Comparison of ENCODE assay signal across 8 mouse cellular contexts in genomic region chr19:4201291-4201909, GRCm38 (mm10). TPM values are rescaled to one million over a fixed set of nuclear protein-coding genes. Genes with fewer than 3 reads are reported as not detected.
DNase-seq lines count a peak whose midpoint lies in the region; ATAC-seq lines count a peak whose summit lies in the region.

Rad9a (minus strand) TSS chr19:4201662.

- H3K9me3 ChIP-seq in hindbrain, embryonic 16.5 days (ENCODE audit: control insufficient read depth, low read length): no peaks in the 10 kb centered on the region

- peak; percentile 86 for ATAC-seq in hindbrain, embryonic 16.5 days

- WGBS in hindbrain, embryonic 16.5 days: under 1% methylated on average over 34 of the region's 34 CpGs
- WGBS in macrophage (ENCODE audit: missing documents): 0% methylated on average over 33 of the region's 34 CpGs

- peak; percentile 92 for DNase-seq in WW6 (ENCODE audit: low read depth, low spot score)
- peak; percentile 79 to 93 for DNase-seq in cerebellum, postnatal 4 days (ENCODE audit: low spot score in 2 of 2)
- DNase-seq in gastrocnemius, adult 18-20 months (ENCODE audit: low spot score): peak; percentile 97
- DNase-seq in left cerebral cortex, adult 18-20 months (ENCODE audit: low spot score in 2 of 2): peak; percentile 95 to 97
- peak; percentile 97 for DNase-seq in right cerebral cortex, adult 18-20 months
- DNase-seq in urinary bladder, postnatal 10 days (ENCODE audit: low spot score): peak; percentile 81

- H3K4me1 ChIP-seq in hindbrain, embryonic 16.5 days (ENCODE audit: control insufficient read depth, insufficient read depth, low read depth, low read length): peaks cover 25% of the 10 kb centered on the region

- peaks cover 9% of the 10 kb centered on the region for H3K36me3 ChIP-seq in hindbrain, embryonic 16.5 days (ENCODE audit: control insufficient read depth, insufficient read depth, low read length)
- peaks cover 16% of the 10 kb centered on the region for H3K36me3 ChIP-seq in macrophage (ENCODE audit: inconsistent target)

- 0 out of 2 replicates have a peak, but pooled peaks cover 2% of the 10 kb centered on the region for H3K27me3 ChIP-seq in hindbrain, embryonic 16.5 days (replicated peaks; ENCODE audit: control insufficient read depth, insufficient read depth, low read length)

- peak within 1 kb of the TSS; percentile 64; the same call in 1 of the 2 replicates for H3K27ac ChIP-seq in hindbrain, embryonic 16.5 days (ENCODE audit: low read depth, low read length)
- peak within 1 kb of the TSS; percentile 82 for H3K27ac ChIP-seq in macrophage

- peak within 1 kb of the TSS; percentile 77 for H3K4me3 ChIP-seq in hindbrain, embryonic 16.5 days (ENCODE audit: low read length)
- peak within 1 kb of the TSS; percentile 91 for H3K4me3 ChIP-seq in macrophage (ENCODE audit: inconsistent target)

- peak within 1 kb of the TSS; percentile 77 for H3K9ac ChIP-seq in hindbrain, embryonic 16.5 days (ENCODE audit: low read depth, low read length)

- peaks cover 27% of the 10 kb centered on the region for H3K79me2 ChIP-seq in macrophage (ENCODE audit: inconsistent target)

- peak within 1 kb of the TSS; percentile 97 for H3K4me2 ChIP-seq in hindbrain, embryonic 16.5 days (ENCODE audit: low read length)

RNA-seq across cellular contexts. Expression of gene Rad9a, which starts in this region (rescaled TPM):
- total RNA-seq in gastrocnemius, adult 18-20 months (2021): 1 to 10 TPM; 2.6 to 2.8 TPM
- 25.0 and 26.5 TPM in 2 replicates for polyA plus RNA-seq in hindbrain, embryonic 16.5 days (2015; fragmentation: Nextera tagmentation; extraction: Ambion mirVana)
- 10 to 100 TPM in 1 of 2 experiments, 1 to 10 TPM in 1; 7.2 to 10.1 TPM for total RNA-seq in left cerebral cortex, adult 18-20 months (2021)
- 10 to 100 TPM; 15.7 to 94.0 (median 36.0) TPM for total RNA-seq in macrophage (2018; cell fraction: chromatin; rRNA removed)
- total RNA-seq in macrophage (2018; cell fraction: cytosol; rRNA removed): 10 to 100 TPM; 11.6 to 24.5 (median 21.0) TPM
- total RNA-seq in macrophage (2018; cell fraction: nucleus; rRNA removed): 10 to 100 TPM; 15.3 to 66.7 (median 30.6) TPM
- 16.0 to 22.9 TPM (median 16.7 TPM) in 3 replicates for polyA plus RNA-seq in macrophage (2018)

Comparison
In these comparisons a context has a peak if more than half of its experiments do, and no peak if none do; other contexts are left out.
1. Peak in every context shown above with its lines: DNase-seq, ATAC-seq, H3K4me3 ChIP-seq and H3K27ac ChIP-seq.